Mouse (Mus musculus) small intestine, adult 2 months (tissue): ENCODE data around the gene Unc119b. TPM values are rescaled to one million over a fixed set of nuclear protein-coding genes. Genes with fewer than 3 reads are reported as not detected.

Source experiments
- H3K27ac ChIP-seq: fragments of 200-500 bp; 2 replicates; pipeline ENCODE4 v1.5.1; 2012; ENCODE audit warnings: low read depth, low read length, control low read depth, inconsistent platforms; ENCODE audit not compliant: insufficient read depth
- H3K27me3 ChIP-seq: fragments of 200-500 bp; 2 replicates; pipeline ENCODE4 v1.6.1; 2012; ENCODE audit warnings: mild to moderate bottlenecking, moderate library complexity, low read length, inconsistent platforms; ENCODE audit not compliant: control insufficient read depth, insufficient read depth
- H3K36me3 ChIP-seq: fragments of 200-500 bp; 2 replicates; pipeline ENCODE4 v1.6.1; 2012; ENCODE audit warnings: mild to moderate bottlenecking, low read length, control low read depth, inconsistent platforms; ENCODE audit not compliant: control insufficient read depth, insufficient read depth
- H3K4me1 ChIP-seq: fragments of 200-500 bp; 2 replicates; pipeline ENCODE4 v1.6.1; 2012; ENCODE audit warnings: low read length, inconsistent platforms, mixed read lengths; ENCODE audit not compliant: control insufficient read depth, insufficient read depth, insufficient read length
- H3K4me3 ChIP-seq: fragments of 200-500 bp; 2 replicates; pipeline ENCODE4 v1.5.1; 2012; ENCODE audit warnings: low read depth, mild to moderate bottlenecking, control low read depth, inconsistent platforms, low read length, moderate library complexity
- CTCF ChIP-seq: fragments of 200-500 bp; IDR thresholded peaks from 2 replicates; pipeline ENCODE4 v1.5.1; 2012; ENCODE audit warnings: low read depth, mild to moderate bottlenecking, control low read depth, inconsistent platforms, low read length, moderate library complexity, mixed read lengths; ENCODE audit not compliant: insufficient replicate concordance, insufficient read length; ENCODE audit errors: extremely low read depth
- POLR2A ChIP-seq: fragments of 200-500 bp; IDR thresholded peaks from 2 replicates; pipeline ENCODE4 v1.6.1; 2012; ENCODE audit warnings: low read depth, mild to moderate bottlenecking, control low read depth, inconsistent platforms, low read length, moderate library complexity
- WGBS: fragments of 180-500 bp; shearing (Covaris S2); methylation state at CpG from one replicate; pipeline ENCODE4 v1.1.7; 2018; 5-methylcytosine and 5-hydroxymethylcytosine counted together
- polyA plus RNA-seq: library from polyadenylated mRNA; depleted of rRNA; stranded (reverse); fragments of >200 nt; gene quantifications from 2 replicates; pipeline ENCODE4 v1.2.3, GENCODE M21; 2012; rRNA removed

Gene Unc119b
- 16.9 and 26.5 TPM in 2 replicates for polyA plus RNA-seq

DNA sequence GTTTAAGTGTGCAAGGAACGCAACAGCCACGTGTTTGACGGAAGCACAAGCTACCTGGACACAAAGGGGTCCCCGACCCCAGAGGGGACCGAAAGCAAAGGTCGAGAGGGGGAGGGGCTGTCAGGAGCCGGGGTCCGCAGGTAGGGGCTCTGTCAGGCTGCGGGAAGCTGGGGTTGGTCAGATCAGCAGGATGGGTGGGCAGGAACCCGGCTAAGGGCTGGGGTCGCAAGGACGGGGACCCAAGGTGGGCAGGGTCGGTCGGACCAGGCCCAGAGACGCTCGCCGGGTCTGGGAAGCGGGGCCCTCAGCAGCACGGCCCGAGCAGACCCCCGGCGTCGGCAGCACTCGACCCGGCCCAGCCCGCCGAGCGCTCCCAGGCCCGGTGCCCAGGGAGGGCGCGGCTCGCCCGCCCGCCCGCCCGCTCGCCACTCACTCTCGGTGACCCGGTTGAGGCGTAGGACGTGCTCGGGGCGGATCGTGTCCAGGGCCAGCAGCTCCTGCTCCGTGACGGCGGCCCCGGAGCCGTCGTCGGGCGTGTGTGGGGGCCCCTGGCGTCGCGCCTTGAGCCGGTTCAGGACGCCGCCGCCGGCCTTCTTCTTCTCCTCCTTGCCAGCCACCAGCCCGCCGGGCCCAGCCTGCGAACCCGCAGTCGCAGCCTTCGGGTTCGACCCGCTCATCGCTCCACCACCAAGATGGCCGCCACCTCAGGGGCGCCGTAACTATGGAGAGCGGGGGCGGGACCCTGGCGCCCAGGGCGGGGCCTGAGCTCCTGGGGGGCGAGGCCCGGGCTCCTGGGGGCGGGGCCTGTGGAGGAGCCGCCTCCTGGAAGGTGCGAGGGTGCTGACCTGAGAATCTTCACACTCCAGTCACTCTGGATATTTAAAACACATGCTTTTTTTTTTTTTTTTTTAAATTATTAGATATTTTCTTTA lies at the start of gene Unc119b:
Gene Unc119b, minus strand, starts transcription at position 742 of the 932 bp plus-strand sequence.
- no peak for TF ChIP-seq CTCF
- TF ChIP-seq POLR2A, result peak; percentile 29; the same call in 1 of the 2 replicates
- H3K4me1 ChIP-seq, result peaks cover 5% of the 10 kb centered on the region
- H3K36me3 ChIP-seq, result peaks cover 6% of the 10 kb centered on the region
- peak within 1 kb of the TSS; percentile 47; the same call in 1 of the 2 replicates for H3K27ac ChIP-seq
- H3K27me3 ChIP-seq, result no peaks in the 10 kb centered on the region
- peak within 1 kb of the TSS; percentile 98 for H3K4me3 ChIP-seq
- 1% methylated on average over 81 of the region's 81 CpGs for WGBS

- 76% methylated on average over 10 of the region's 10 CpGs for WGBS
- Histone ChIP-seq H3K4me3 (no peak overlapping the region), H3K27ac (no peak overlapping the region), H3K4me1 (peaks cover 17% of the 10 kb centered on the region), H3K36me3 (no peaks in the 10 kb centered on the region), H3K27me3 (no peaks in the 10 kb centered on the region)
- no peak for TF ChIP-seq CTCF
- TF ChIP-seq POLR2A, result no peak
Measured at GRCm38 (mm10) chr5:115183482-115183881, 48.7 kb upstream of the Unc119b start.

DNA sequence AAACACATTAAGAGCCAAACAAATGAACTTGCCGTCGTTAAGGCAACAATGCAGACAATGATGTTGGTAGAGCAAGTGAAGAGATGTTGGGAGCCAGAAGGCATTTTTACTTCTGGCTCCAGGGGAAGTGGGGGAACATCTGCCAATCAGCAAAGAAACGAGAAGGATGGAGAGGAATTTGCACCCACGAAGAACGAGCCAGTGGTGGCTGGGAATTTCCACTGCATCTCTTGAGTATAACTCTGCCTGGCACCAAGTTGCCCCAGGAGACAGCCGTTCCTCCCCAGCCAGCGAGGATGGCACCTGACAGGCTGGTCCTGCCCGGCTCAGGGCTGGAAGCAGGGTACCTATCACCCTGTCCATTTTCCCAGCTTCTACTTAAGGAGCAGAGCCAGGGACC lies 48.1 kb upstream of the Unc119b start:
- Histone ChIP-seq H3K27ac (no peak overlapping the region), H3K27me3 (no peaks in the 10 kb centered on the region), H3K4me1 (peaks cover 17% of the 10 kb centered on the region), H3K4me3 (no peak overlapping the region), H3K36me3 (no peaks in the 10 kb centered on the region)
- TF ChIP-seq POLR2A (no peak), CTCF (no peak)
- 75% methylated on average over 8 of the region's 8 CpGs for WGBS

GRCm38 (mm10) chr5:115181248-115181940 lies 46.6 kb upstream of the Unc119b start:
- H3K27me3 ChIP-seq, result no peaks in the 10 kb centered on the region
- TF ChIP-seq POLR2A (no peak), CTCF (no peak)
- WGBS, result 24% methylated on average over 13 of the region's 13 CpGs
- no peak overlapping the region for H3K27ac ChIP-seq
- H3K36me3 ChIP-seq, result no peaks in the 10 kb centered on the region
- H3K4me1 ChIP-seq, result peaks cover 11% of the 10 kb centered on the region
- no peak overlapping the region for H3K4me3 ChIP-seq

DNA sequence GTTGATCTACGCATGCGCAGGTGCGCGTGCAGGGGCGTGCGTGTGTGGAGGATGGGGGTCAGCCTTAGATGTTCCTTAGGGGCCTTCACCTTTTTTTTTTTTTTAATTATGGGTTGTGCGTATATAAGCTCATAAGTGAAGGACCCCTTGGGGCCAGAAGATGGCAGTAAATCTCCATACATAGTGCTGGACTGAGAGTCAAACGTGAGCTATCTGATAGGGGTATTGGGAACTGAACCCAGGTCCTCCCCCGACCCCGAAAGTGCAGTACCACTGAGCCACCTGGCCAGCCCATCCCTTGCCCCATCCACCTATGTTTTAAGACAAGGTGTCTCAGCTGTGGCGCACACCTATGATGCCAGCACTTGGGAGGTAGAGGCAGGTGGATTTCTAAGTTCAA lies 44.8 kb upstream of the Unc119b start:
- no peak overlapping the region for H3K27ac ChIP-seq
- 93% methylated on average over 11 of the region's 11 CpGs for WGBS
- TF ChIP-seq CTCF (no peak), POLR2A (no peak)
- H3K36me3 ChIP-seq, result no peaks in the 10 kb centered on the region
- H3K4me1 ChIP-seq, result peaks cover 11% of the 10 kb centered on the region
- no peak overlapping the region for H3K4me3 ChIP-seq
- H3K27me3 ChIP-seq, result no peaks in the 10 kb centered on the region

DNA sequence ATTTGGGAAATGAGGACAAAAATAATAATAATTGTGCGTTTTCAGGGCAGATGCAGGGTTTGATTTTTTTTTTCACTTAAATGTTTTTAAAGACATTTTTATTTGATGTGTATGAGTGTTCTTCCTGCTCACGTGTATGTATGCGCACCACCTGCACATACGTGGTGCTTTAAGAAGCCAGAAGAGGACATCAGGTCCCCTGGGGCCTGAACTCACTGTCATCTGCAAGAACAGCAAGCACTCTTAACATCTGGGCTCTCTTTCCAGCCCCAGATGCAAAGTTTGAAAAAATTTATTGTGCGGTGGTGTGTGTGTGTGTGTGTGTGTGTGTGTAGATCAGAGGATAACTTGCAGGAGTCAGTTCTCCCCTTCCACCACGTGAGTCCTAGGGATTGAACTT lies 43.1 kb upstream of the Unc119b start:
- peaks cover 11% of the 10 kb centered on the region for H3K4me1 ChIP-seq
- H3K27ac ChIP-seq, result no peak overlapping the region
- TF ChIP-seq POLR2A, result no peak
- no peak for TF ChIP-seq CTCF
- no peaks in the 10 kb centered on the region for H3K36me3 ChIP-seq
- H3K27me3 ChIP-seq, result no peaks in the 10 kb centered on the region
- 85% methylated on average over 6 of the region's 6 CpGs for WGBS
- H3K4me3 ChIP-seq, result no peak overlapping the region

GRCm38 (mm10) chr5:115174554-115174953 lies 39.8 kb upstream of the Unc119b start:
- Histone ChIP-seq H3K4me1 (peaks cover 2% of the 10 kb centered on the region; the same call in 1 of the 2 replicates), H3K27ac (no peak overlapping the region), H3K4me3 (no peak overlapping the region), H3K36me3 (no peaks in the 10 kb centered on the region), H3K27me3 (no peaks in the 10 kb centered on the region)
- 81% methylated on average over 1 of the region's 1 CpGs for WGBS
- TF ChIP-seq POLR2A, result no peak
- no peak for TF ChIP-seq CTCF

- no peak overlapping the region for H3K4me3 ChIP-seq
- no peaks in the 10 kb centered on the region for H3K36me3 ChIP-seq
- 83% methylated on average over 8 of the region's 8 CpGs for WGBS
- no peak overlapping the region for H3K27ac ChIP-seq
- peaks cover 10% of the 10 kb centered on the region for H3K4me1 ChIP-seq
- no peaks in the 10 kb centered on the region for H3K27me3 ChIP-seq
- TF ChIP-seq POLR2A (no peak), CTCF (no peak)
Measured at GRCm38 (mm10) chr5:115170150-115170549, 35.4 kb upstream of the Unc119b start.
